Mouse (Mus musculus) bone marrow, adult 2 months (tissue): ENCODE data around the gene Ginm1. TPM values are rescaled to one million over a fixed set of nuclear protein-coding genes. Genes with fewer than 3 reads are reported as not detected.

ENCODE experiments used
- H3K27ac ChIP-seq: fragments of 200-500 bp; 2 replicates; pipeline ENCODE4 v1.5.1; 2012; ENCODE audit warnings: low read depth, mild to moderate bottlenecking, control low read depth, inconsistent platforms, low read length; ENCODE audit not compliant: control insufficient read depth, poor library complexity, insufficient read depth
- H3K4me1 ChIP-seq: fragments of 200-500 bp; 2 replicates; pipeline ENCODE4 v1.6.1; 2011; ENCODE audit warnings: low read length; ENCODE audit not compliant: control insufficient read depth, insufficient read depth
- H3K4me3 ChIP-seq: fragments of 200-500 bp; replicated peaks from 2 replicates; pipeline ENCODE3; 2011; ENCODE audit warnings: mild to moderate bottlenecking, low read depth, low read length, control low read depth; ENCODE audit not compliant: control insufficient read depth
- CTCF ChIP-seq: fragments of 200-500 bp; IDR thresholded peaks from 2 replicates; pipeline ENCODE4 v1.5.1; 2011; ENCODE audit warnings: low read length, control low read depth; ENCODE audit not compliant: control insufficient read depth, insufficient read depth
- POLR2A ChIP-seq: fragments of 200-500 bp; IDR thresholded peaks from 2 replicates; pipeline ENCODE4 v1.6.1; 2011; ENCODE audit warnings: low read depth, mild to moderate bottlenecking, control low read depth, low read length, borderline replicate concordance; ENCODE audit not compliant: control insufficient read depth
- WGBS: fragments of 180-500 bp; shearing (Covaris S2); methylation state at CpG from one replicate; pipeline ENCODE4 v1.1.7; 2018; 5-methylcytosine and 5-hydroxymethylcytosine counted together
- polyA plus RNA-seq: library from polyadenylated mRNA; stranded (reverse); fragments of >200 nt; gene quantifications from 2 replicates; pipeline ENCODE4 v1.2.4, GENCODE M21; 2011; ENCODE audit warnings: low replicate concordance; ENCODE audit not compliant: missing spikeins, insufficient read depth, insufficient read length

Gene Ginm1
- polyA plus RNA-seq, result 14.3 and 36.3 TPM in 2 replicates

- peaks cover 2% of the 10 kb centered on the region; the same call in 1 of the 2 replicates for H3K4me1 ChIP-seq
- H3K4me3 ChIP-seq, result peak within 1 kb of the TSS; percentile 89
- WGBS, result under 1% methylated on average over 52 of the region's 52 CpGs
- TF ChIP-seq POLR2A (peak; percentile 92; the same call in 1 of the 2 replicates), CTCF (no peak)
- peak within 1 kb of the TSS; percentile 57 for H3K27ac ChIP-seq
Measured at GRCm38 (mm10) chr10:7792751-7793385, at the start of gene Ginm1, which contains the start of gene Ppil4. TSS of gene Ginm1 (minus strand) at chr10:7792824. TSS of gene Ppil4 (plus strand) at chr10:7792891.

- TF ChIP-seq POLR2A (no peak), CTCF (no peak)
- peaks cover 5% of the 10 kb centered on the region for H3K4me1 ChIP-seq
- WGBS, result 2% methylated on average over 14 of the region's 14 CpGs
- H3K27ac ChIP-seq, result peak overlapping the region; percentile 68
- peak overlapping the region; percentile 28 for H3K4me3 ChIP-seq
Measured at GRCm38 (mm10) chr10:7841571-7842080, 49.0 kb upstream of the Ginm1 start.

- Histone ChIP-seq H3K27ac (no peak overlapping the region), H3K4me1 (peaks cover 7% of the 10 kb centered on the region), H3K4me3 (no peak overlapping the region)
- TF ChIP-seq CTCF (no peak), POLR2A (no peak)
- WGBS, result 64% methylated on average over 3 of the region's 3 CpGs
Measured at GRCm38 (mm10) chr10:7840785-7841184, 48.2 kb upstream of the Ginm1 start.

- Histone ChIP-seq H3K27ac (no peak overlapping the region), H3K4me3 (no peak overlapping the region), H3K4me1 (peaks cover 7% of the 10 kb centered on the region)
- 80% methylated on average over 2 of the region's 2 CpGs for WGBS
- TF ChIP-seq CTCF (no peak), POLR2A (no peak)
Measured at GRCm38 (mm10) chr10:7840353-7840733, 47.7 kb upstream of the Ginm1 start.

- Histone ChIP-seq H3K4me3 (no peak overlapping the region), H3K27ac (peak overlapping the region; percentile 48), H3K4me1 (peaks cover 7% of the 10 kb centered on the region)
- TF ChIP-seq CTCF, result no peak
- TF ChIP-seq POLR2A, result no peak
- whole genome bisulfite sequencing, result 27% methylated on average over 22 of the region's 22 CpGs
Measured at GRCm38 (mm10) chr10:7839551-7840352, 47.1 kb upstream of the Ginm1 start.

- Histone ChIP-seq H3K4me3 (no peak overlapping the region), H3K27ac (no peak overlapping the region), H3K4me1 (peaks cover 5% of the 10 kb centered on the region)
- no peak for TF ChIP-seq CTCF
- TF ChIP-seq POLR2A, result no peak
- 71% methylated on average over 5 of the region's 5 CpGs for WGBS
Measured at GRCm38 (mm10) chr10:7838874-7839421, 46.3 kb upstream of the Ginm1 start.

GRCm38 (mm10) chr10:7838036-7838435 lies 45.4 kb upstream of the Ginm1 start:
- 80% methylated on average over 8 of the region's 8 CpGs for WGBS
- no peak for TF ChIP-seq POLR2A
- no peak for TF ChIP-seq CTCF

GRCm38 (mm10) chr10:7837446-7837845 lies 44.8 kb upstream of the Ginm1 start:
- TF ChIP-seq CTCF, result no peak
- TF ChIP-seq POLR2A, result no peak
- H3K27ac ChIP-seq, result no peak overlapping the region
- WGBS, result 84% methylated on average over 8 of the region's 8 CpGs
- H3K4me1 ChIP-seq, result peaks cover 7% of the 10 kb centered on the region
- H3K4me3 ChIP-seq, result no peak overlapping the region

More at GRCm38 (mm10) chr10:7838036-7838435, 45.4 kb upstream of the Ginm1 start:
- Histone ChIP-seq H3K27ac (no peak overlapping the region), H3K4me3 (no peak overlapping the region), H3K4me1 (peaks cover 6% of the 10 kb centered on the region)
